In genomic region chr11:100388588-100388987, GRCm38 (mm10) we compare ENCODE assay signal across 8 mouse cellular contexts. TPM values are rescaled to one million over a fixed set of nuclear protein-coding genes. Genes with fewer than 3 reads are reported as not detected.
A peak's percentile ranks its signal among the peaks of the same experiment; 100 is the strongest.
DNase-seq lines count a peak whose midpoint lies in the region; ATAC-seq lines count a peak whose summit lies in the region.
"Had no signal": no experiment of that assay in that cellular context is flagged by ENCODE, and none has a peak within 500 bp of the region (broad histone marks: within the 10 kb centered on the region; RNA-seq: fewer than 3 reads in every experiment).

No protein-coding gene starts in this region.

- no peak for ATAC-seq in embryonic facial prominence, embryonic 13.5 days (ENCODE audit: insufficient number of reproducible peaks, insufficient read depth, low FRiP score, low TSS enrichment, low read depth)
- no peak for ATAC-seq in lung, embryonic 15.5 days (ENCODE audit: borderline replicate concordance, extremely low read depth, low FRiP score, low TSS enrichment)
- no peak for ATAC-seq in activated CD4-positive, CD25-positive, alpha-beta regulatory T cell, adult 4 months

- H3K36me3 ChIP-seq in embryonic facial prominence, embryonic 13.5 days, result peaks cover 23% of the 10 kb centered on the region
- H3K36me3 ChIP-seq in lung, embryonic 15.5 days, result peaks cover 20% of the 10 kb centered on the region

- no peak overlapping the region for H3K4me3 ChIP-seq in embryonic facial prominence, embryonic 13.5 days
- no peak overlapping the region for H3K4me3 ChIP-seq in lung, embryonic 15.5 days

- 67% methylated on average over 6 of the region's 6 CpGs for WGBS in embryonic facial prominence, embryonic 13.5 days
- 54% methylated on average over 6 of the region's 6 CpGs for WGBS in lung, embryonic 15.5 days

- H3K4me1 ChIP-seq in embryonic facial prominence, embryonic 13.5 days, result peaks cover 40% of the 10 kb centered on the region
- H3K4me1 ChIP-seq in lung, embryonic 15.5 days, result peaks cover 77% of the 10 kb centered on the region

- peak overlapping the region; percentile 49; the same call in 1 of the 2 replicates for H3K9ac ChIP-seq in embryonic facial prominence, embryonic 13.5 days
- H3K9ac ChIP-seq in lung, embryonic 15.5 days, result no peak overlapping the region
- H3K9ac ChIP-seq: liver, embryonic 14.5 days had no signal

- peak overlapping the region; percentile 38 for H3K4me2 ChIP-seq in embryonic facial prominence, embryonic 13.5 days
- H3K4me2 ChIP-seq in lung, embryonic 15.5 days, result peak overlapping the region; percentile 35

- H3K9me3 ChIP-seq in embryonic facial prominence, embryonic 13.5 days, result no peaks in the 10 kb centered on the region
- H3K9me3 ChIP-seq in lung, embryonic 15.5 days, result no peaks in the 10 kb centered on the region

- H3K27ac ChIP-seq in embryonic facial prominence, embryonic 13.5 days, result peak overlapping the region; percentile 81
- H3K27ac ChIP-seq in lung, embryonic 15.5 days, result peak overlapping the region; percentile 88
- H3K27ac ChIP-seq: liver, embryonic 14.5 days had no signal

- DNase-seq in brain, adult 2 months (ENCODE audit: low read depth, low spot score), result peak; percentile 69
- peak; percentile 83 for DNase-seq in heart, postnatal 4 days
- no peak for DNase-seq in left cerebral cortex, postnatal 14 days (ENCODE audit: low spot score in 2 of 2)
- DNase-seq in frontal cortex, postnatal 25 days (ENCODE audit: low spot score in 2 of 2), result no peak

- H3K27me3 ChIP-seq in embryonic facial prominence, embryonic 13.5 days, result no peaks in the 10 kb centered on the region
- H3K27me3 ChIP-seq in lung, embryonic 15.5 days, result no peaks in the 10 kb centered on the region

- intact Hi-C loops in left cerebral cortex, postnatal 14 days (cut with DNase I), result no loop called here

RNA-seq across cellular contexts. Expression of gene Jup, which starts 9.0 kb away (rescaled TPM):
- 104 TPM in 2 replicates for polyA plus RNA-seq in embryonic facial prominence, embryonic 13.5 days (2015; fragmentation: Nextera tagmentation; extraction: Ambion mirVana)
- 100 to 1,000 TPM; 223 to 234 TPM for total RNA-seq in heart, postnatal 4 days (2021)
- 122 and 136 TPM in 2 replicates for polyA plus RNA-seq in lung, embryonic 15.5 days (2015; fragmentation: Nextera tagmentation; extraction: Ambion mirVana)
- 1 to 10 TPM in 1 of 2 experiments, under 1 TPM in 1; 0.19 to 1.5 TPM for polyA plus RNA-seq in activated CD4-positive, CD25-positive, alpha-beta regulatory T cell, adult 4 months (2017; shearing (Covaris generic))
- 10 to 100 TPM; 38.1 to 49.8 TPM for total RNA-seq in left cerebral cortex, postnatal 14 days (2021)

RNA-seq across cellular contexts. Expression of gene P3h4, which starts 26.0 kb away (rescaled TPM):
- 52.2 and 57.2 TPM in 2 replicates for polyA plus RNA-seq in embryonic facial prominence, embryonic 13.5 days (2015; fragmentation: Nextera tagmentation; extraction: Ambion mirVana)
- 10 to 100 TPM; 28.0 to 30.0 TPM for total RNA-seq in heart, postnatal 4 days (2021)
- 71.5 and 73.4 TPM in 2 replicates for polyA plus RNA-seq in lung, embryonic 15.5 days (2015; fragmentation: Nextera tagmentation; extraction: Ambion mirVana)
- not detected for polyA plus RNA-seq in activated CD4-positive, CD25-positive, alpha-beta regulatory T cell, adult 4 months (2017; shearing (Covaris generic))
- 1 to 10 TPM; 5.7 to 5.8 TPM for total RNA-seq in left cerebral cortex, postnatal 14 days (2021)

RNA-seq across cellular contexts. Expression of gene Fkbp10, which starts 26.9 kb away (rescaled TPM):
- polyA plus RNA-seq in embryonic facial prominence, embryonic 13.5 days (2015; fragmentation: Nextera tagmentation; extraction: Ambion mirVana), result 125 and 134 TPM in 2 replicates
- 10 to 100 TPM; 68.8 to 76.1 TPM for total RNA-seq in heart, postnatal 4 days (2021)
- 142 and 143 TPM in 2 replicates for polyA plus RNA-seq in lung, embryonic 15.5 days (2015; fragmentation: Nextera tagmentation; extraction: Ambion mirVana)
- polyA plus RNA-seq in activated CD4-positive, CD25-positive, alpha-beta regulatory T cell, adult 4 months (2017; shearing (Covaris generic)), result not detected
- 10 to 100 TPM; 10.0 to 12.2 TPM for total RNA-seq in left cerebral cortex, postnatal 14 days (2021)

RNA-seq across cellular contexts. Expression of gene Hap1, which starts 32.7 kb away (rescaled TPM):
- polyA plus RNA-seq in embryonic facial prominence, embryonic 13.5 days (2015; fragmentation: Nextera tagmentation; extraction: Ambion mirVana), result 5.9 and 7.6 TPM in 2 replicates
- 1 to 10 TPM; 3.1 to 4.1 TPM for total RNA-seq in heart, postnatal 4 days (2021)
- polyA plus RNA-seq in lung, embryonic 15.5 days (2015; fragmentation: Nextera tagmentation; extraction: Ambion mirVana), result 19.8 and 20.7 TPM in 2 replicates
- under 1 TPM in 1 of 2 experiments, not detected in 1; 0.87 TPM for polyA plus RNA-seq in activated CD4-positive, CD25-positive, alpha-beta regulatory T cell, adult 4 months (2017; shearing (Covaris generic))
- 100 to 1,000 TPM in 1 of 2 experiments, 10 to 100 TPM in 1; 94.6 to 151 TPM for total RNA-seq in left cerebral cortex, postnatal 14 days (2021)

RNA-seq across cellular contexts. Expression of gene Nt5c3b, which starts 53.0 kb away (rescaled TPM):
- polyA plus RNA-seq in embryonic facial prominence, embryonic 13.5 days (2015; fragmentation: Nextera tagmentation; extraction: Ambion mirVana), result 158 and 167 TPM in 2 replicates
- 10 to 100 TPM; 52.3 to 55.3 TPM for total RNA-seq in heart, postnatal 4 days (2021)
- 129 and 133 TPM in 2 replicates for polyA plus RNA-seq in lung, embryonic 15.5 days (2015; fragmentation: Nextera tagmentation; extraction: Ambion mirVana)
- 100 to 1,000 TPM; 118 to 125 TPM for polyA plus RNA-seq in activated CD4-positive, CD25-positive, alpha-beta regulatory T cell, adult 4 months (2017; shearing (Covaris generic))
- total RNA-seq in left cerebral cortex, postnatal 14 days (2021), result 10 to 100 TPM; 62.9 to 63.1 TPM

Comparison
In these comparisons a context has a peak if more than half of its experiments do, and no peak if none do; other contexts are left out.
1. DNase-seq: peak in brain, adult 2 months (single experiment) and heart, postnatal 4 days (single experiment); none in left cerebral cortex, postnatal 14 days (0 of 2) and frontal cortex, postnatal 25 days (0 of 2).
2. RNA of gene Jup, which starts 9.0 kb away (polyA plus RNA-seq): 122 to 136 TPM in lung, embryonic 15.5 days and 104 TPM in embryonic facial prominence, embryonic 13.5 days; 0.19 to 1.5 TPM in activated CD4-positive, CD25-positive, alpha-beta regulatory T cell, adult 4 months; every median in the first group is over 10 times any median in the second.
3. RNA of gene P3h4, which starts 26.0 kb away (polyA plus RNA-seq): 71.5 to 73.4 TPM in lung, embryonic 15.5 days and 52.2 to 57.2 TPM in embryonic facial prominence, embryonic 13.5 days; not detected in activated CD4-positive, CD25-positive, alpha-beta regulatory T cell, adult 4 months; every median in the first group is over 10 times any median in the second.
4. RNA of gene Fkbp10, which starts 26.9 kb away (polyA plus RNA-seq): 142 to 143 TPM in lung, embryonic 15.5 days and 125 to 134 TPM in embryonic facial prominence, embryonic 13.5 days; not detected in activated CD4-positive, CD25-positive, alpha-beta regulatory T cell, adult 4 months; every median in the first group is over 100 times any median in the second.